Mouse (Mus musculus) midbrain, postnatal 0 days (tissue): ENCODE measurements at regions not wholly inside any gene's neighbourhood (a gene's known extent, or its start where the extent isn't known, plus 50 kb on each side); places are given as distances from the start of the nearest gene placed in this dataset.

Experiments used
- ATAC-seq: fragments of 200-750 bp; cut with Nextera tagmentation; 2 replicates; pipeline ENCODE4 v1.8.0; 2017; ENCODE audit warnings: moderate number of reproducible peaks, mild to moderate bottlenecking, moderate TSS enrichment, moderate library complexity; ENCODE audit not compliant: low FRiP score
- DNase-seq: peaks from one replicate; pipeline ENCODE4 v3.0.0-alpha.2; 2015; ENCODE audit warnings: low spot score
- H3K27ac ChIP-seq: fragments of 300-500 bp; sonication (generic); 2 replicates; pipeline ENCODE4 v1.5.1; 2014; ENCODE audit warnings: low read depth, mild to moderate bottlenecking, low read length, mixed read lengths
- H3K27me3 ChIP-seq: fragments of 300-500 bp; sonication (generic); 2 replicates; pipeline ENCODE4 v1.6.1; 2014; ENCODE audit warnings: low read length, control low read depth, mixed read lengths; ENCODE audit not compliant: insufficient read depth
- H3K36me3 ChIP-seq: fragments of 300-500 bp; sonication (generic); 2 replicates; pipeline ENCODE4 v1.6.1; 2014; ENCODE audit warnings: low read length, control low read depth, mixed read lengths; ENCODE audit not compliant: insufficient read depth
- H3K4me1 ChIP-seq: fragments of 300-500 bp; sonication (generic); 2 replicates; pipeline ENCODE4 v1.6.1; 2014; ENCODE audit warnings: mild to moderate bottlenecking, control low read depth, antibody characterized with exemption, low read length, mixed read lengths; ENCODE audit not compliant: insufficient read depth
- H3K4me2 ChIP-seq: fragments of 300-500 bp; sonication (generic); 2 replicates; pipeline ENCODE4 v1.6.1; 2014; ENCODE audit warnings: low read depth, mild to moderate bottlenecking, low read length, mixed read lengths; ENCODE audit not compliant: poor library complexity, severe bottlenecking
- H3K4me3 ChIP-seq: fragments of 300-500 bp; sonication (generic); 2 replicates; pipeline ENCODE4 v1.5.1; 2014; ENCODE audit warnings: low read depth, mild to moderate bottlenecking, low read length, moderate library complexity
- H3K9ac ChIP-seq: fragments of 300-500 bp; sonication (generic); replicated peaks from 2 replicates; pipeline ENCODE4 v1.6.1; 2014; ENCODE audit warnings: mild to moderate bottlenecking, low read length, moderate library complexity, mixed read lengths; ENCODE audit not compliant: poor library complexity, severe bottlenecking
- H3K9me3 ChIP-seq: fragments of 300-500 bp; sonication (generic); 2 replicates; pipeline ENCODE4 v1.6.1; 2016; ENCODE audit warnings: low read length, control low read depth
- CTCF ChIP-seq: IDR thresholded peaks from 2 replicates; pipeline ENCODE4 v1.5.1; 2016; ENCODE audit warnings: antibody characterized with exemption, mild to moderate bottlenecking
- WGBS: fragments of 180-500 bp; shearing (Covaris S2); extraction: QIAGEN DNeasy Blood & Tissue Kit; methylation state at CpG from one replicate; pipeline ENCODE4 v1.1.7; 2014; 5-methylcytosine and 5-hydroxymethylcytosine counted together

DNA sequence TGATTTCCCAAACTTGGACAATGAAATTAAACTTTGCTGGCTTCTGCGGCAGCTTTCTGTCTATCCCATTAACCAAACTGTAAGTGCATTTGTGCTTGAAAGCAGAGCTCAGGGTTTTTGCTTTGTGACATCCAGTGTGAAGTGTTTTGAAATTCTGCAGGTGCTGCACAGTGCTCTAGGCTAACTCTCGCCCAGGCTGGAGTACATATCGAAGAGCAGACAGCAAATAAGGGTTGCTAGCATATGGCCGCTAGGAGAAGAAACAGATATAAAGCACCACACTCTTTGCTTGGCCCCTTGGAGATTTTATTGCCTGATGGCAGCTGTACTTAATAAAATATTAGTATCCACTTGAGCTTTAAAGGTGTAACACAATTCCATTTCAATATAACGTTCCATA lies 307.5 kb downstream of the Gm10295 start:
- H3K4me2 ChIP-seq = no peak overlapping the region
- no peak overlapping the region for H3K27ac ChIP-seq
- H3K27me3 ChIP-seq = no peaks in the 10 kb centered on the region
- H3K4me3 ChIP-seq = no peak overlapping the region
- DNase-seq (no peak), ATAC-seq (no peak)
- no peak for TF ChIP-seq CTCF
- no peak overlapping the region for H3K9ac ChIP-seq
- H3K9me3 ChIP-seq = no peaks in the 10 kb centered on the region
- WGBS = 72% methylated on average over 5 of the region's 5 CpGs
- no peaks in the 10 kb centered on the region for H3K36me3 ChIP-seq
- 0 out of 2 replicates have a peak, but pooled peaks cover 4% of the 10 kb centered on the region for H3K4me1 ChIP-seq

GRCm38 (mm10) chr7:71043128-71043527 lies 308.2 kb downstream of the Gm10295 start:
- TF ChIP-seq CTCF = no peak
- no peak for ATAC-seq

DNA sequence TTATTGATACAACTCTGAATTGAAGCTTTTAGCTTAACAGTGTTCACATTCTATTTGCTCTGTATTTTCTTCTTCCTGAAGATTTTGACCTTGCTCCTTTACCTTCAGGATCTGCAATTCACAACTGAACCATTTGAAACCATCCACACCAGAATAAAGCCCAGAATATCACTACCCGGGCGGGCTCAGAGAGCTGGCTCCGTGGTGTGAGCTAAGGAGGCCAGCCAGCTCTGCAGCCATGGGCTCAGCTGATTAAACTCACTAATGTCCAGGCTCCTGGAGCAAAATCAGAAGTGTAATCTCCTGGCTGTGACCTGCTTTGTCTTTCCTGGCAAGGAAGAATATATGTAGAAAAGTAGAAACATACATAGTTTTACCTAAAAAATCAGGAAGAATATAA lies 309.9 kb downstream of the Gm10295 start:
- no peak overlapping the region for H3K4me3 ChIP-seq
- H3K9me3 ChIP-seq = no peaks in the 10 kb centered on the region
- no peaks in the 10 kb centered on the region for H3K36me3 ChIP-seq
- WGBS = 67% methylated on average over 3 of the region's 3 CpGs
- TF ChIP-seq CTCF = no peak
- H3K27ac ChIP-seq = no peak overlapping the region
- no peaks in the 10 kb centered on the region for H3K4me1 ChIP-seq
- no peak overlapping the region for H3K4me2 ChIP-seq
- ATAC-seq (no peak), DNase-seq (no peak)
- H3K9ac ChIP-seq = no peak overlapping the region
- no peaks in the 10 kb centered on the region for H3K27me3 ChIP-seq

More at GRCm38 (mm10) chr7:71043128-71043527, 308.2 kb downstream of the Gm10295 start:
- WGBS = 57% methylated on average over 8 of the region's 8 CpGs
- DNase-seq = no peak
- H3K9me3 ChIP-seq = no peaks in the 10 kb centered on the region
- no peak overlapping the region for H3K4me2 ChIP-seq
- H3K36me3 ChIP-seq = no peaks in the 10 kb centered on the region
- no peak overlapping the region for H3K4me3 ChIP-seq
- no peak overlapping the region for H3K27ac ChIP-seq
- no peak overlapping the region for H3K9ac ChIP-seq
- H3K4me1 ChIP-seq = 0 out of 2 replicates have a peak, but pooled peaks cover 4% of the 10 kb centered on the region
- H3K27me3 ChIP-seq = no peaks in the 10 kb centered on the region

GRCm38 (mm10) chr7:71040846-71041245 lies 310.4 kb downstream of the Gm10295 start:
- TF ChIP-seq CTCF = no peak
- Histone ChIP-seq H3K4me3 (no peak overlapping the region), H3K4me1 (no peaks in the 10 kb centered on the region), H3K9me3 (no peaks in the 10 kb centered on the region), H3K36me3 (no peaks in the 10 kb centered on the region), H3K4me2 (no peak overlapping the region), H3K27ac (no peak overlapping the region), H3K27me3 (no peaks in the 10 kb centered on the region), H3K9ac (no peak overlapping the region)
- no peak for ATAC-seq
- 76% methylated on average over 3 of the region's 3 CpGs for WGBS
- DNase-seq = peak; percentile 24

DNA sequence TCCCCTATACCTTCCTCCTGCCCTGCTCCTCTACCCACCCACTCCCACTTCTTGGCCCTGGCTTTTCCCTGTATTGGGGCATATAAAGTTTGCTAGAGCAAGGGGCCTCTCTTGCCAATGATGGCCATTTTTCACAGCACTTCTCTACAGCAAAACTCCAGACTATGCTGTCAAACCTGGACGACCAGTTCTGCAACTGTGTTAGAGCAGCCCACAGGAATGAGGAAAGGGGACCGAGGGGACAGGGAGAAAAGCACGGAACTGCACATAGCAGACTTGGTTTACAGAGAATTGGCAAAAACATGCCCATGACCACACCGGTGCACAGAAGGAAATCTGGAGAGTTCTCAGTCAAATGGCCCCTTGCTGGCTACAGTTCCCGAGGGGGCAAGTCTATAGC lies 312.7 kb downstream of the Gm10295 start:
- Histone ChIP-seq H3K9me3 (no peaks in the 10 kb centered on the region), H3K9ac (no peak overlapping the region), H3K4me2 (no peak overlapping the region), H3K4me1 (no peaks in the 10 kb centered on the region), H3K36me3 (no peaks in the 10 kb centered on the region), H3K27ac (no peak overlapping the region), H3K27me3 (no peaks in the 10 kb centered on the region), H3K4me3 (no peak overlapping the region)
- no peak for DNase-seq
- WGBS = 93% methylated on average over 5 of the region's 5 CpGs
- no peak for ATAC-seq
- TF ChIP-seq CTCF = no peak

DNA sequence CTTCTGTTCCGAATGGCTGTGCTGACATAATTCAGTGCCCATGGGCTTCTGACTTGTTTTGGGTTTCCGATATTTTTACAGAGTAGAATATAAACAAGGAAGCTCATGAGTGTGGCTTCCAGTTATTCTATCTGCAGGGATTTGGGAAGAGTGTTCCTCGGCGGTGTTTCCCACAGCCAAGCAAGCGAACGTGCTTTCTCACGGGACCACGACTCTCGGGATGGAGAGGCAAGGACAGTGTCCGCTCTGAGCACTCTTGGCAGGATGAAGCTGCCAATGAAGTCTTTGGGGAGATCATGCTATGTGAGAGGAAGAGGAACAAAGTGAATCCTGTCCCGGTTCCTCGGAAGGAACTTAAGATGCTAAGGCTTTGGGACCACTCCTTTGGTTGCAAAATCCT lies 318.2 kb downstream of the Gm10295 start:
- no peak for DNase-seq
- Histone ChIP-seq H3K9ac (no peak overlapping the region), H3K27me3 (no peaks in the 10 kb centered on the region), H3K9me3 (no peaks in the 10 kb centered on the region), H3K4me1 (no peaks in the 10 kb centered on the region), H3K4me3 (no peak overlapping the region), H3K36me3 (no peaks in the 10 kb centered on the region), H3K27ac (no peak overlapping the region), H3K4me2 (no peak overlapping the region)
- ATAC-seq = no peak
- WGBS = 72% methylated on average over 12 of the region's 12 CpGs
- TF ChIP-seq CTCF = no peak
